Mouse (Mus musculus) hindbrain, embryonic 12.5 days (tissue): Measurements from ENCODE around the gene Actl11. TPM values are rescaled to one million over a fixed set of nuclear protein-coding genes. Genes with fewer than 3 reads are reported as not detected.

Experiments used
- ATAC-seq: fragments of 200-750 bp; cut with Nextera tagmentation; 2 replicates; pipeline ENCODE4 v1.8.0; 2017; ENCODE audit warnings: moderate TSS enrichment; ENCODE audit not compliant: low FRiP score
- H3K27ac ChIP-seq: fragments of 300-500 bp; sonication (generic); 2 replicates; pipeline ENCODE4 v1.5.1; 2016; ENCODE audit warnings: mild to moderate bottlenecking
- H3K27me3 ChIP-seq: fragments of 300-500 bp; sonication (generic); 2 replicates; pipeline ENCODE4 v1.6.1; 2016; ENCODE audit warnings: mild to moderate bottlenecking
- H3K36me3 ChIP-seq: fragments of 300-500 bp; sonication (generic); 2 replicates; pipeline ENCODE4 v1.6.1; 2016; ENCODE audit warnings: mild to moderate bottlenecking
- H3K4me1 ChIP-seq: fragments of 300-500 bp; sonication (generic); 2 replicates; pipeline ENCODE4 v1.6.1; 2016
- H3K4me2 ChIP-seq: fragments of 300-500 bp; sonication (generic); replicated peaks from 2 replicates; pipeline ENCODE4 v1.6.1; 2016; ENCODE audit warnings: mild to moderate bottlenecking
- H3K4me3 ChIP-seq: fragments of 300-500 bp; sonication (generic); 2 replicates; pipeline ENCODE4 v1.5.1; 2016; ENCODE audit warnings: mild to moderate bottlenecking
- H3K9ac ChIP-seq: fragments of 300-500 bp; sonication (generic); 2 replicates; pipeline ENCODE4 v1.6.1; 2016; ENCODE audit warnings: mild to moderate bottlenecking, moderate library complexity
- H3K9me3 ChIP-seq: fragments of 300-500 bp; sonication (generic); replicated peaks from 2 replicates; pipeline ENCODE4 v1.6.1; 2016; ENCODE audit warnings: mild to moderate bottlenecking
- WGBS: fragments of 180-500 bp; shearing (Covaris S2); methylation state at CpG from one replicate; pipeline ENCODE4 v1.1.7; 2016; 5-methylcytosine and 5-hydroxymethylcytosine counted together
- polyA plus RNA-seq: library from polyadenylated mRNA; unstranded; fragments of >200 nt; fragmentation: Nextera tagmentation; extraction: Ambion mirVana; gene quantifications from 2 replicates; pipeline ENCODE4 v1.2.1, GENCODE M21; 2016

The Actl11 gene
- polyA plus RNA-seq, 1 experiment from 2014 or later = not detected

- ATAC-seq = peak; percentile 92
- Histone ChIP-seq H3K9ac (peak overlapping the region; percentile 72), H3K27me3 (no peaks in the 10 kb centered on the region), H3K36me3 (no peaks in the 10 kb centered on the region), H3K9me3 (no peaks in the 10 kb centered on the region), H3K4me2 (peak overlapping the region; percentile 82), H3K4me1 (peaks cover 15% of the 10 kb centered on the region), H3K27ac (peak overlapping the region; percentile 85; the same call in 1 of the 2 replicates), H3K4me3 (peak overlapping the region; percentile 67)
- 9% methylated on average over 45 of the region's 45 CpGs for WGBS
These were observed 22.4 kb downstream of the Actl11 start for GRCm38 (mm10) chr9:107950460-107951355.

DNA sequence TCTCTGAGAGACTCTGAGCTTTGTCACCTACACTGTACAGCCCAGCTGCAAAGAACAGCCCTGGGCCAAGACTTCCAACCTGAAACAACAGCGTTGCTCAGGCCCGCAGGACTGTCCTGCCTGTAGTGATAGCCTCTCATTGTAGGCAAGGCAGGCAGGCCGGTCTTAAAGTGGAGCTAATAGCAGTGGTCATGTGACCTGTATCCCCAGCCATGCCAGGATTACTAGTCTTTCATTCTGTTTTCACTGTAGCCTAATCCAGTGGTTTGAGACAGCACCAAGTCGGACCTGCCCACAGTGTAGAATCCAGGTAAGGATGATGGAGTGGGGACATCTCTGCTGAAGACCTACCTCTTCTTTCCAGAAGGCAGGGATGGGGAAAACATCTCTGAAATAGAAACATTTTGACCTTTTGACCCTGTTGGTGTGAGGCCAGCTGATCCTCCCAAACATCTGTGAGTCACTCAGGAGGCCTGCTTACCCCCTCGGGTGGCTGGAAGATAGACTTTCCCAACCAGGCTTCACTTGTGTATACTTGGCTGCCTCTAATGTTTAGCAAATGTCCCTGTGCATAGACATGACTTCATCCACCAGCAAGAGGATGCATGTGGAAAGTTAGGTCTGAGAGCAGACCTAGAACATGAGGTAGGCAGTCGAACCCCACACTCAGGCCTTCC, 27.5 kb downstream of the Actl11 start:
- peaks cover 11% of the 10 kb centered on the region for H3K4me1 ChIP-seq
- H3K4me2 ChIP-seq = no peak overlapping the region
- H3K9ac ChIP-seq = no peak overlapping the region
- 88% methylated on average over 6 of the region's 6 CpGs for WGBS
- no peak overlapping the region for H3K4me3 ChIP-seq
- ATAC-seq = no peak
- peaks cover 14% of the 10 kb centered on the region; the same call in 1 of the 2 replicates for H3K36me3 ChIP-seq
- no peaks in the 10 kb centered on the region for H3K9me3 ChIP-seq
- no peak overlapping the region for H3K27ac ChIP-seq
- no peaks in the 10 kb centered on the region for H3K27me3 ChIP-seq

GRCm38 (mm10) chr9:107957141-107957540, 28.9 kb downstream of the Actl11 start:
- Histone ChIP-seq H3K27ac (no peak overlapping the region), H3K9me3 (no peaks in the 10 kb centered on the region), H3K4me2 (no peak overlapping the region), H3K27me3 (no peaks in the 10 kb centered on the region), H3K9ac (0 out of 2 replicates have a peak overlapping the region, but pooled peaks have one; percentile 15), H3K4me3 (no peak overlapping the region), H3K4me1 (peaks cover 12% of the 10 kb centered on the region), H3K36me3 (peaks cover 18% of the 10 kb centered on the region; the same call in 1 of the 2 replicates)
- 37% methylated on average over 6 of the region's 6 CpGs for WGBS
- ATAC-seq = no peak

- peaks cover 12% of the 10 kb centered on the region for H3K4me1 ChIP-seq
- no peak overlapping the region for H3K9ac ChIP-seq
- H3K36me3 ChIP-seq = peaks cover 34% of the 10 kb centered on the region; the same call in 1 of the 2 replicates
- H3K27me3 ChIP-seq = no peaks in the 10 kb centered on the region
- H3K4me3 ChIP-seq = no peak overlapping the region
- no peak overlapping the region for H3K27ac ChIP-seq
- 68% methylated on average over 6 of the region's 6 CpGs for WGBS
- H3K9me3 ChIP-seq = no peaks in the 10 kb centered on the region
- no peak for ATAC-seq
- H3K4me2 ChIP-seq = no peak overlapping the region
These were observed 31.6 kb downstream of the Actl11 start for GRCm38 (mm10) chr9:107959896-107960295.

DNA sequence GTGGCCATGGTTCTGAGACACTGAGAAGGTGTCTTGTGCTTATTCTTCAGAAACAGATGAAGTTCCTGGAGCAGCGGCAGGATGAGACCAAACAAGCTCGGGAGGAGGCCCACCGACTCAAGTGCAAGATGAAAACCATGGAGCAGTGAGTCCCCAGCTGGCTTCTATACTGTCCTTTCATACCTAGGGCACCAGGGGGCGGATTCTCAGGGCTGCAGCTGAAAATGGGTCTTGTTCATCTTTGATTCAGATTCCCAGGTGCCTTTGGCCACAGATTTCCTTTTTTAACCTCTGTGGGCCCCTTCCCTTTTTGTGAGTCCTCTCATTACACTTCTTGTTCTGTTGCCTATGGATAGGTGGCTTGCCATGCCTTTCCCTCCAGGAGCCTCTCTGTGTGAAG, 32.7 kb downstream of the Actl11 start:
- Histone ChIP-seq H3K4me2 (no peak overlapping the region), H3K4me3 (no peak overlapping the region), H3K4me1 (peaks cover 12% of the 10 kb centered on the region), H3K27ac (no peak overlapping the region), H3K9me3 (no peaks in the 10 kb centered on the region), H3K36me3 (peaks cover 34% of the 10 kb centered on the region; the same call in 1 of the 2 replicates), H3K9ac (0 out of 2 replicates have a peak overlapping the region, but pooled peaks have one; percentile 25), H3K27me3 (no peaks in the 10 kb centered on the region)
- no peak for ATAC-seq
- WGBS = 74% methylated on average over 4 of the region's 4 CpGs

GRCm38 (mm10) chr9:107961351-107961762, 33.1 kb downstream of the Actl11 start:
- Histone ChIP-seq H3K27me3 (no peaks in the 10 kb centered on the region), H3K4me3 (no peak overlapping the region), H3K27ac (peak overlapping the region; percentile 8; the same call in 1 of the 2 replicates), H3K9ac (0 out of 2 replicates have a peak overlapping the region, but pooled peaks have one; percentile 25), H3K9me3 (no peaks in the 10 kb centered on the region), H3K36me3 (peaks cover 34% of the 10 kb centered on the region; the same call in 1 of the 2 replicates), H3K4me1 (peaks cover 12% of the 10 kb centered on the region), H3K4me2 (no peak overlapping the region)
- WGBS = 78% methylated on average over 10 of the region's 10 CpGs
- no peak; the same call in 1 of the 2 replicates for ATAC-seq

- Histone ChIP-seq H3K27ac (peak overlapping the region; percentile 8; the same call in 1 of the 2 replicates), H3K4me1 (peaks cover 12% of the 10 kb centered on the region), H3K9ac (no peak overlapping the region), H3K9me3 (no peaks in the 10 kb centered on the region), H3K27me3 (no peaks in the 10 kb centered on the region), H3K36me3 (peaks cover 34% of the 10 kb centered on the region; the same call in 1 of the 2 replicates), H3K4me2 (no peak overlapping the region), H3K4me3 (no peak overlapping the region)
- no peak for ATAC-seq
- WGBS = 54% methylated on average over 5 of the region's 5 CpGs
These were observed 33.6 kb downstream of the Actl11 start for GRCm38 (mm10) chr9:107961881-107962280.

DNA sequence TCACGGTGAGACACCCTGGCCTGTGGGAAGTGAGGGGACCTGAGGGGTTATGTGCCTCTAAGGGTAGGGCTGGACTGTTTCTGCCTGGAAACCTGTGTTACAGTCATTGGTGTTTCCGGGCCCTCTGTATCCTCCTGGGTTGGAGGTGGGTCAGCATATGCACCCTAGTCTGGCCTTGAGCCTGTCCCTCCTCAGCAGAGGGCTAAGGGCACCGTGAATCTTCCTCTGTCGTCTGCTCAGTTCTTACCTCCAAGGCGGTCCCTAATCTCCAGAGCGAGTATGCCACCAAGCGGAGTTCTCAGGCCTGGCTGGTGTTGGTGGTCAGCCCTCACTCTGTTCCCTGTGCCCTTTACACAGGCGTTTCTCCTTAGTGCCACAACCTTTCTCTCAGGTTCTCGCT, 34.6 kb downstream of the Actl11 start:
- no peaks in the 10 kb centered on the region for H3K27me3 ChIP-seq
- peaks cover 27% of the 10 kb centered on the region; the same call in 1 of the 2 replicates for H3K36me3 ChIP-seq
- H3K9me3 ChIP-seq = no peaks in the 10 kb centered on the region
- 91% methylated on average over 9 of the region's 9 CpGs for WGBS
- no peak overlapping the region for H3K27ac ChIP-seq
- H3K4me2 ChIP-seq = no peak overlapping the region
- H3K4me3 ChIP-seq = no peak overlapping the region
- peaks cover 12% of the 10 kb centered on the region for H3K4me1 ChIP-seq
- no peak overlapping the region for H3K9ac ChIP-seq
- no peak for ATAC-seq

GRCm38 (mm10) chr9:107963700-107964099, 35.4 kb downstream of the Actl11 start:
- H3K36me3 ChIP-seq = peaks cover 28% of the 10 kb centered on the region; the same call in 1 of the 2 replicates
- no peak overlapping the region for H3K4me3 ChIP-seq
- no peaks in the 10 kb centered on the region for H3K27me3 ChIP-seq
- H3K9me3 ChIP-seq = no peaks in the 10 kb centered on the region
- H3K4me1 ChIP-seq = peaks cover 12% of the 10 kb centered on the region
- H3K27ac ChIP-seq = no peak overlapping the region
- 28% methylated on average over 5 of the region's 5 CpGs for WGBS
- no peak overlapping the region for H3K9ac ChIP-seq
- no peak overlapping the region for H3K4me2 ChIP-seq
- ATAC-seq = no peak

DNA sequence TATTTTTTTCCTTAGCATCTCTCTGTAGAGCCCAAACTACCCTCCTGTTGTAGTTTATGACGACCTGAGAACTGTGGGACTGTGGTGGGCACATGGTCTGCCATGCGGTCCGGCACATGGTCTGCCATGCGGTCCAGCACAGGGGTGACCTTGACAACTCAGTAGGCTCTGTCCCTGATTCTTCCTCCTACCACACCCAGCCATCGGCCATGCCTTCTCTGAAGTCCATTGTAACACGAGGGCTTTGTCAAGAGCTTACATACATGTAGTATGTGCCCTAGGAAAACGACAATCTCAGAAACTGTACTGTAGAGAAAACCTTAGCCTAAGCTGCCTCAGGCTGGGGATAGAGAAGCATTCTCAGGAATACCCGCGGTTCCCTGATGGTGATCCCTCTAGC, 36.4 kb downstream of the Actl11 start:
- no peaks in the 10 kb centered on the region for H3K27me3 ChIP-seq
- H3K27ac ChIP-seq = no peak overlapping the region
- no peak for ATAC-seq
- no peak overlapping the region for H3K4me3 ChIP-seq
- WGBS = 91% methylated on average over 9 of the region's 9 CpGs
- H3K9me3 ChIP-seq = no peaks in the 10 kb centered on the region
- H3K36me3 ChIP-seq = peaks cover 33% of the 10 kb centered on the region
- peaks cover 12% of the 10 kb centered on the region for H3K4me1 ChIP-seq
- H3K4me2 ChIP-seq = no peak overlapping the region
- H3K9ac ChIP-seq = no peak overlapping the region

- H3K4me1 ChIP-seq = peaks cover 3% of the 10 kb centered on the region; the same call in 1 of the 2 replicates
- no peaks in the 10 kb centered on the region for H3K9me3 ChIP-seq
- H3K9ac ChIP-seq = 0 out of 2 replicates have a peak overlapping the region, but pooled peaks have one; percentile 13
- no peak overlapping the region for H3K4me2 ChIP-seq
- WGBS = 94% methylated on average over 10 of the region's 10 CpGs
- no peak for ATAC-seq
- H3K27me3 ChIP-seq = no peaks in the 10 kb centered on the region
- peaks cover 42% of the 10 kb centered on the region for H3K36me3 ChIP-seq
- H3K4me3 ChIP-seq = no peak overlapping the region
- H3K27ac ChIP-seq = no peak overlapping the region
These were observed 38.4 kb downstream of the Actl11 start for GRCm38 (mm10) chr9:107966676-107967075.

DNA sequence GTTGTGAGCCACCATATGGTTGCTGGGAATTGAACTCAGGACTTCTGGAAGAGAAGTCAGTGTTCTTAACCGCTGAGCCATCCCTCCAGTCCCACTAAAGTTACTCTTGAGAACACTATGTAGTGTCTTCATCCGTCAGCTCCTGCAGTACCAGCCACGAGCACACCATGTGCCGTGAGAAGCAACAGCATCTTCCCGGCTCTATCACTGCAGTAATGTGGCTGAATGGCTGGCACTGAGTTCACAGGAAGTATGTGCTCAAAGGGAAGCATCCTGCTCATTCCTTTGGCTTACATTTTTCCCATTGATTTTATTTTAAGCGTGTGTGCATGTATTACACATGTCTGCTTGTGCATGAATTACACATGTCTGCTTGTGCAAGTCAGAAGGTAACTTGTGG, 39.2 kb downstream of the Actl11 start:
- Histone ChIP-seq H3K36me3 (peaks cover 35% of the 10 kb centered on the region), H3K4me3 (no peak overlapping the region), H3K9me3 (no peaks in the 10 kb centered on the region), H3K27ac (no peak overlapping the region), H3K27me3 (no peaks in the 10 kb centered on the region), H3K9ac (no peak overlapping the region), H3K4me2 (no peak overlapping the region), H3K4me1 (no peaks in the 10 kb centered on the region)
- WGBS = 90% methylated on average over 6 of the region's 6 CpGs
- no peak for ATAC-seq
